Mouse (Mus musculus): ENCODE results near the gene 4930579F01Rik.

The 4930579F01Rik gene

GRCm38 (mm10) chr3:138216091-138216490, 22.5 kb upstream of the 4930579F01Rik start:
- DNase-seq (ENCODE audit: low spot score in 2 of 2): no peak

- no peak for DNase-seq (ENCODE audit: low spot score in 2 of 2)
Measured at GRCm38 (mm10) chr3:138215395-138215989, 21.9 kb upstream of the 4930579F01Rik start.

GRCm38 (mm10) chr3:138212431-138212951, 18.9 kb upstream of the 4930579F01Rik start:
- no peak for DNase-seq (ENCODE audit: low spot score in 2 of 2)

DNA sequence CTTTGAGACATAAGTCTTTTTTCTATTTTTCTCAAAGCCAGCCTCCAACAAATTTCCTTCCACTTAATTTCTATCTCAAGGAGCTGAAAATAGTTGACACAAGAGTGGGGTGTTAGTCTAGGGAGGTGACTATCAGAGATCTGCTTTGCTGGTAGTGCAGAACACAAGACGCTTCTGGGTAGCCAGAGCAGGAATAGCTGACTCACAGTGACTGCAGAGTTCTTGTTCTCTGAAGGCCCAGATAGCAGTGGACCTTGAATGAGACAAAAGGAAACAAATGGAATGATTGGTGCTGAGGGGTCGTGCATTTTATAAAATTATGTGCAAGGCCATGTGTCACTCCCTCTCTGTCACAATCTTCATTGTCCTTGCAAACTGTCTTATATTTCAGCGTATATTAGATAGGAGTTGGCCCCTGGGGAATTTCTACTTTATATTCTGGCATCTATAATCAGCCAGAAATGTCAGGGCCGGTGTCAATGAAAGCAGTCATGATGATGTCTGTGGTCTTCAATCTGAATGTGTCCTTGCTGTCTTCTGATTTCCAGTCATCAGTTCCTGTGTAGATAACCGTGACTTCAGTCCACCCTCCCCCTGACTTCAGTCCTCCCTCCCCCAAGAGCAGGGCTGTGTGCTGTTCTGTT, 16.9 kb upstream of the 4930579F01Rik start:
- DNase-seq (ENCODE audit: low spot score in 2 of 2): no peak

DNA sequence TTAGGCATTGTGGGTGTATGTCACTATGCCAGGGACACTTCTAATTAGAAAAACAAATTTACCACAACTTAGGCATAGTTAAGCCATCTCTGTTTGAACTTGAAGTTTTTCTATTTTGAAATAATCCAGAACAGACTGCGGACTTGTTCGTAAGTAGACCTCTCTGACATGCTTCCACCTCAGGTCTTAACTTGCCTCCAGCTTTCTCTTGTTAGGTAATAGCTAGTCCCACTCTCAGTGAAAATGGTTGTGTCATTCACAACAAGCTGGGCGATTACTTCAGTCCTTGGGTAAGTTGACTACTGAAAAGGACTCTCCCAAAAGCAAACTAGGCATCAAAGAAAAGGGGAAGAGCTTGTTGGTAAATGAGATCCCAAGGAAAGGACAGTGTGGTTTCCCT, 15.2 kb upstream of the 4930579F01Rik start:
- DNase-seq (ENCODE audit: low spot score in 2 of 2): no peak

GRCm38 (mm10) chr3:138198722-138199068, 5.1 kb upstream of the 4930579F01Rik start:
- DNase-seq (ENCODE audit: low spot score in 2 of 2): no peak

- peak; percentile 29 to 78 for DNase-seq (ENCODE audit: low spot score in 2 of 2)
Measured at GRCm38 (mm10) chr3:138197973-138198721, 4.5 kb upstream of the 4930579F01Rik start.

DNA sequence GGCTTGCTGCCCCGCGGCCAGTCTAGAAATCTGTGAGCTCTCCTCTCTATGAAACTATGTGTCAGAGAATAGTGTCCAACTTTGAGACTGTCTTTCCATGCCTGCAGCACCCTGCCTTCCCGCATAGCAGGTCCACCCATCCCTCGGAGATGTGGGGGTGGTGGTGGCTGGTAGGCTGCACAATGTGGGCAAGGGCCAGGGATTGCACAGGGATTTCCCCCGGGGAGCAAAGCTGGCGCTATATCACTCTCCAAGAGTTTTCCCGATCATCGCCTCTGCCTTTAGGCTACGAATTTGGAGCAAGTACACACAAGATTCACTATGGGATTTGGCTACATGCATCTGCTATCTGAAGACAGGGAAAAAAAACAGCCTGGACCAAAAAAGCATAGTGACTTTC, 3.9 kb upstream of the 4930579F01Rik start:
- no peak for DNase-seq (ENCODE audit: low spot score in 2 of 2)

DNA sequence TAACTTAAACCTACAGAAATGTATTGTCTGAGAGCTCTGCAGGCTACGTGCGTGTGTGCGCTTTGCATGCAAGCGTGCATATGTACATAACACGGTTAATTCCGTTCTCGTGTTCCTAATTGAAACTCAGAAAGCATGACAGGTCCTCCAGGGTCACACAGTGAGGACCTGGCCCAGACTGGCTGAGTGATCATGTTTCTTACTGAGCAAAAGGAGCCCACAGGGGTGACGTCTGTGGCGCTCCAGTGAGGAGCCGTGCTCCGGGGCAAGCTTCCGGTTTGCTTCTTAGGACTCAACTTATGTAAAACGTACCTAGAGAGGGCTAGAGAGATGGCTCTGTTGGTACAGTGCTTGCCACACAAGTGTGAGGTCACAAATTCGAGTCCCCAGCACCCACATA, 3.5 kb upstream of the 4930579F01Rik start:
- DNase-seq (ENCODE audit: low spot score in 2 of 2): no peak

GRCm38 (mm10) chr3:138192260-138192659, 1.4 kb downstream of the 4930579F01Rik start:
- no peak for DNase-seq (ENCODE audit: low spot score in 2 of 2)

DNA sequence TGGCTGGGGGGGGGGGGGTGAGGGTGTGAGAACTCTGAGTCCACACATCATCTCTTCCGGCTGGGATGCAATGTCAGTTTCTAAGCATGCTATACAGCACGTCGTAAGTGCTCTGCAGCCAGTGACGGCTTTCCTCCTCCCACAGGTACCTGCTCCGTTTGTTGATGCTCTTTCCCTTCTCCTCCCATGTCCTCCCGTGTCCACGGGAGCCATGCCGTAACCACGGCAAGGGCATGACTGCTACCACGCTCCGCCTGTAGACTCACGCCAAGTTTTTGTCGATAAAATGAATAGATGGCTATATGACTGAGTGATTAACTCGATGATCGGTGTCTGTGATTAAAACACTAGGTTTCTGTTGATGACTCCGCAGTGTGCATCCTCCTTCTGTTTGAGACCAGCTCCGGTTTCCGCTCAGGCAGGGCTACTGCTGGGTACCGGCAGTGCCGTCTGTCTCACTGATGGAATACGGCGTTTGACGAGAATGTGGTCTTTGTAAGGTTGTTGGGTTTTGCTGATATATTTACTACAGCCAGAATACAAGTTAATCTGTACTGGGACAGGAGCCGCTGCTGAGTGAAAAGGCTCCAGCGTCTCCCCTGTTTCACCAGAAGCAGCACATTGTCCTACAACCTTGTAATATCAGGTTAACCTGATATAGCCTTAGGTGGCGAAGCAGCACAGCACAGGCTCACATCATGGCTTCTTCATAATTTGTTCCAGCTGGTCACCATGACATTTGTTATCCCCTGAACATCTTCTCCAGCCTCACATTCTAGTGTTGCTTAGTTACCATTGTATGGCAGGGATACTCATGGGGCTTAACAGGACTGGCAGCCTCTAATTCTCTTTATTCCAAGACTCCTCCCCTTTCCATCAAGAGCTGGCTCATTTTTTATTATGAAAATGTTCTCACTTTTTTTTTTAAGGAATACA, 7.4 kb downstream of the 4930579F01Rik start:
- DNase-seq (ENCODE audit: low spot score in 2 of 2): no peak

DNA sequence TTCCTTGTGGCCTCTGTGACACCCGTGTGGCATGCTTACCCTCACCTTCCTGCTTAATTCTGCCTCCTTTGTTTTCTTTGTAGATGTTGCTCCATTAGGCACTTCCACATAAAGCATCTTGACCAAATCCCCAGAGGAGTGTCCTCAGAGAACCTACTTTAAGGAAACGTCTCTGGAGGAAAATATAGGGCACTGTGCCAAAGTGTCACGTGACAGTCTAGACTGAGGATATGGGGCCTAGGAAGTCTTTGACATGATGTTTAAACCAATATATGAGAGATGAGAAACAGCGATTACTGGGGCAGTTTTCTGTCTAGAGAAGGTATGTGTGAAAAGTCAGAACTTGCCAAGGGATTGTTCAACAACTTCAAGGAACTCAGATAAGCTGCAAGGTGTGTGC, 8.3 kb downstream of the 4930579F01Rik start:
- DNase-seq (ENCODE audit: low spot score in 2 of 2): no peak

- DNase-seq (ENCODE audit: low spot score in 2 of 2): no peak
Measured at GRCm38 (mm10) chr3:138183371-138183770, 10.3 kb downstream of the 4930579F01Rik start.

DNA sequence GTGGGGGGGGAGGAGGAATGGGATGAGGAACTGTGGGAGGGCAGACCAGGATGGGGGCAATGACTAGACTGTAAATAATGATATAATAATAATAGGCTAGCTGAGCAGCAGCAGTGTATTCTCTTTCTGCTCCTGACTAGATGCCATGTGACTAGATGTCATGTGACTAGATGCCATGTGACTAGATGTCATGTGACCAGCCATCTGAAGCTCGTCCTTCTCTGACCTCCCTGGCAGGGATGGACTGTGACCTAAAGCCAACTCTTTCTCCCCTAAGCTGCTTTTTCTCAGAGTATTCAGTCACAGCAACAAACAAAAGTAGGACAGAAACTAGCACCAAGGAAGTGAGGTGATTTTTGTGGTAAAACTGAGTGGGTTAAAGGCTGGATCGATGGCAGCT, 11.6 kb downstream of the 4930579F01Rik start:
- no peak for DNase-seq (ENCODE audit: low spot score in 2 of 2)

- DNase-seq (ENCODE audit: low spot score in 2 of 2): no peak
Measured at GRCm38 (mm10) chr3:138175551-138175950, 18.1 kb downstream of the 4930579F01Rik start.

DNA sequence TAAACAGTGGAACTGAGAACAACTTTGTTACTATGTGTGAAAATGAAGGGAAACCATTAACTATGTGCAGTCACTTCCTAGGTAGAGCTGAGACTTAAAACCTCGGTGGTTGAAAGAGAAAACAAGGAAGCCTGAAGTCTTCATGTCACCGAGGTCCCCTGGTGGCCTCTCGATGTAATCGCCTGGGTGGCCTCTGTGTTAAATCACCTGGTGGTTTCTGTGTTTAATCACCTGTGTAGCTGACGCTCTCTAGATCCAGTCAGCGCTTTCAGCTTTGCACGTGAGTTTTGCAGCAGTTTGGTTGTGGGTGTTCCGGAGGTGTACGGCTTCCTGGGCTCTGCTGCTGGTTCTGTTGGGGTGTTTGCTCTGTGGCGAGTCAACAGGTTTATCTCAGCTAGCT, 20.3 kb downstream of the 4930579F01Rik start:
- DNase-seq (ENCODE audit: low spot score in 2 of 2): no peak

DNA sequence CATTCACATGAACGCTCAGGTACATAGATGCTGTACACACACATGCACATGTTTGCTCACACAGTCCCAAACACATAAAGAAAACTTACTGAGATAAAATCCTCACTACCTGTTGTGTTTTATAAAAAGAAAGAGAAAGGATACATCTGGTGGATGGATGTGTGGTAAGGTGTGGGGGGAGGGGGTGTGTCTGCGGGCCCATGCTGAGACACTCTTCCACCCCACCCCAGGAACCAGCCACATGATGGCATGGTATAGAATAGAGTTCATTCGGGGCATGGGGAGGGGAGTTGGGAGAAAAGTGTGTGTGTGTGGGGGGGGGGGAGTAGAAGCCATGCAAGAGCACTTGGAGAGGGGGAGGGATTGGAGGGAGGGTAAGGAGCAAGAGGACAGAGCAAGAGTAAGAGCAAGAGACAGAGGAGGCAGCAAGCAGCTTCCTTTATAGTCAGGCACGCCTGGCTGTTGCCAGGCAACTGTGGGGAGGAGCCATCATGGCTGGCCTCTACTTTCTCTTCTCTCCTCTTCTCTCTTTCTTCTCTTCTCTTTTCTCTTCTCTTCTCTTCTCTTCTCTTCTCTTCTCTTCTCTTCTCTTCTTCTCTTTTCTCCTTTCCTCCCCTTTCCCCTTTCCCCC, 31.0 kb downstream of the 4930579F01Rik start:
- DNase-seq (ENCODE audit: low spot score in 2 of 2): no peak

- no peak for DNase-seq (ENCODE audit: low spot score in 2 of 2)
Measured at GRCm38 (mm10) chr3:138161623-138162022, 32.0 kb downstream of the 4930579F01Rik start.

GRCm38 (mm10) chr3:138156651-138157050, 37.0 kb downstream of the 4930579F01Rik start:
- no peak for DNase-seq (ENCODE audit: low spot score in 2 of 2)

DNA sequence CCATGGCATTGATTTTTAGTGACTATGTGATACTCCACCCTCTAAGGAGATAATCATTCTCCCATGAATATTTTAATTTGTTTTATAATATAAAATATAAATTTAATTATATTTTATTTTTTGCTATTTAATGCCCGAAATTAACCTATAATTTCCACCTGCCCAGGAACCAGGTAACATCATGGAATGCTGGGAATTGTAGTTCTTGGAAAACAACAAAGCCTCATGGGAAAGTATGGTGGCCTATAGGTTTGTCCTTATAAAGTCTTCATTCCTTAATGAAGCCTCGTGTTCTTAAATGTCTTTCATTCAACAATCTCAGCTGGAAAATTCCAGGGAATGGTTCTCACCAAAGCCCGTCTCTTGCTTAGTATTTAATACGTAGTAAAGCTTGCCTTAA, 38.6 kb downstream of the 4930579F01Rik start:
- DNase-seq (ENCODE audit: low spot score in 2 of 2): no peak

- no peak for DNase-seq (ENCODE audit: low spot score in 2 of 2)
Measured at GRCm38 (mm10) chr3:138148811-138149210, 44.8 kb downstream of the 4930579F01Rik start.
